Mouse (Mus musculus) megakaryocyte progenitor cell, adult 5-6 weeks (primary cell): ENCODE measurements at regions not wholly inside any gene's neighbourhood (a gene's known extent, or its start where the extent isn't known, plus 50 kb on each side); places are given as distances from the start of the nearest gene placed in this dataset.

Experiments used
- ATAC-seq: replicated peaks from 2 replicates; pipeline ENCODE4 v1.8.0; 2016; ENCODE audit warnings: mild to moderate bottlenecking, moderate TSS enrichment, inconsistent platforms; ENCODE audit not compliant: poor library complexity

DNA sequence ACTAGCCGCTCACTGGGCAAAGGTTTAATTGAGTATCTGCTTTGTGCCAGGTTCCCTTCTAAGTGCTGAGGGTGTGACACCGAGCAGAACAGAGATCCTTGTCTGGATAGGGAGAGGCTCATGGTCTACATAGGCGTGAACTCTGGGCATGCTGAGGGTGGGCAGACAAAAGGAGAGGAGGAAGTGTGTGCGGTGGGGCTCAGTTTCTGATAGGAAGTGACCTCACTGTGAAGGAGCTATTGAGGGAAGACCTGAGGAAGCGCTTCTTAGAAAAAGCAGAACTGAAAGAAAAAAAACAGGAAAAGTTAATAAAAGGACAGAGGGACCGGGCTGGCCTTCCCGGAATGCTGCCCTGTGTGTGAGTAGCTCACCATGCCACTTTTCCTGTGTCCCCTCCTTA lies 162.8 kb downstream of the Hibadh start:
- ATAC-seq = peak; percentile 98

DNA sequence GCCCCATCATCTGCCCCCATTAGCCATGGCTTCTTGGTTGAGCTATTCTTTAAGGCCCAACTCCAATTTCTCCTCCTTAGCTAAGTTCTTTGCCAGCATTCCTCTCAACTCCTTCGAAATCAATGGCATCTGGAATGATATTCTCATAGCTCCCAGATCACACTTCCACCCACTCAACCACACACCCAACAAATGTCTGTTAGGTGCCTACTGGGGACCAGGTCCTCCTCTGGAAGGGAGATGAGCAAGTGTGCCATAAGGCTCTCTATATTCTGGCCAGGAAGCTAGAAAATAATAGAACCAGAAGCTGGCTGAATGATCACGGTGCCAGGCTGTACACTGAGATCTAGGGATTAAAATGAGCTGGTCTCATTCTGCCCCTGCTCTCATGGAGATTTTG lies 161.6 kb downstream of the Hibadh start:
- no peak for ATAC-seq

DNA sequence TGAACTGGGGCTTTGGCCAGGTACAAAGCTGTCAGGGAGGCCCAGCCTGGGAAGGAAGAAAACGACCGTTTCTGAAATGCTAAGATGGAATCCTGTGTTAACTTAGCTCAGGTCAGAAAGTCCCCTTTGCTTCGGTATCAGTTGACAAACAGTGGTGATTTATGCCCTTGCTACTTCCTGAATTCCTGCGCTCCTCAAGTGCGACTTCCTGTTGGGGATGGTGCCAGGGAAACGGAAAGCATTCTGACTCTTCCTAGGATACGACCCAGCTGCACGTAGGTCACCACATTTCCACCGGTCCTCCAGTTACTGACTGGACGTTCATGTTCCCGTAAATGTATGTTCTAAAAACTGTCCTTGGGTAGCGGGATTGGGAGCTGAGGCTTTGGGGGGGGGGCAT lies 161.0 kb downstream of the Hibadh start:
- no peak for ATAC-seq

DNA sequence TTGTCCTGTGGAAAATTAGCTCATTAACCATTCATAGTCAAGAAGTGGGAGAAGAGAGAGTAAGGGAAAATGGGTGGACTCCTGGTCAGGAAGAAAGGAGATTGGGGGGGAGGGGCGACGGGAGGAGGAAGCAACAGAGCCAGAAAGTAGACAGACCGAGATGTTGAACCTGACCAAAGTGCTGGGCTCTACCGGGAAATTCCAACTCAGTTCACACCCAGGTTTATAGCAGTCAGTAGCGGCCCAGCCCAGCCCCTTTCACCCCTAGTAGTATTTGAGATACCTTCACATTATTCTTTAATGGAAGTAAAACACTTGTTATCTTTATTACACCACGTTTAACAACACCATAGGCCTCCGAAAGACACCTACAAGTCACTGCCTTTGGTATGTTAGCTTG lies 158.2 kb downstream of the Hibadh start:
- ATAC-seq = no peak

DNA sequence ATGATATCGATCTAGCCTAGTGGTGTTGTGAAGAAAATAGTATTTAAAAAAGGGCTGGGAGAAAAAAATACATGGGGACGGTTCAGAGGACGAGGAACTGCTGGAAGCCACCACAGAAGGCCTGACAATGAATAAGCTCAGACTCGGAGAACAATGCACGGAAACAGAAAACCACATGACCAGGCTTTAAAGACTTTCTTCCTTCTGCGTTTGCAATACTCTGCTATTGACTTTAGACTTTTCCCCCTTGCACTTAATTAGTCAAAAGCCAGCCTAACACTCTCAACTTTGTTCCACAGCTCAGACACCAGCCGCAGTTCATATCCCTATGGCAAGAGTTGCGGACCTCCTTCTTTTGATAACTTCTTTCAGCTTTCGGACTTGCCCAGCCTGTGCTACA lies 154.0 kb downstream of the Hibadh start:
- peak; percentile 17; the same call in 1 of the 2 replicates for ATAC-seq

DNA sequence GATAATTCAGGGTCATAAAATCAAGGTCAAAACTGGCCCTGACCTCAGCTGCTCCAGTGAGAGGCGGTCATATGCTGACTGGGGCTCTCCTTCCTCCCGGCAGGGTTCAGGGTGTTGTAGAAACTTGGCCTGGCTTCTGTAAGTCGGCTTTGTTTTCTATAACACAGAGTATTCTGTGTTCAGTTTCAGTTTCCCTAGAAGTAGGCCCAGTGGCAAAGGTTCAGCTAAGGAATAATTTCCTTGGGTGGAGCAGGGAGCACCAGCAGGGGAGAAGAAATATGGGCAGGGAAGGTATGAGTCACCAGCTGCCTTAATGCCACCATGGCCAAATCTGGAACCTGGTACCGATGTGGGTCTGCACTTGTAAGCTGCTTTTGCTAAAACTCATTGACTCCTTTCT lies 153.5 kb downstream of the Hibadh start:
- no peak for ATAC-seq

DNA sequence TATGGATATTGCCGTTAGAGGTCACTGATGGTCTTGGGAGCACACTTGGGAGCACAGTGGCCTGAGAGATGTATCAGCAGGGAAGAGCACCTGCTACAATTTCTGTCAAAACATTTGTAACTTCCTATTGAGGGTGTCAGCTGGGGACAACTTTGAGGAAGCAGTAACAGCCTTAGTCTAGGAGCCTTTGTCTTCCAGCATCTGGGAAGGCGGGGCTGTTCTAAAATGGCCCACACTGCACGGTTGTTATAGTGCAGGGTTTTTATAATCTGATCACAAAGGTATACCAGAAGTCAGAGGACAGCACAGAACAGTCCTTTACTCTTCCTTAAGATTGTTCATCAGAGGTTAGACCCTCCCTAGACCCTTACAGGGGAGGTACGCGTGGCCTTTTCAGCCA lies 152.3 kb downstream of the Hibadh start:
- no peak for ATAC-seq

DNA sequence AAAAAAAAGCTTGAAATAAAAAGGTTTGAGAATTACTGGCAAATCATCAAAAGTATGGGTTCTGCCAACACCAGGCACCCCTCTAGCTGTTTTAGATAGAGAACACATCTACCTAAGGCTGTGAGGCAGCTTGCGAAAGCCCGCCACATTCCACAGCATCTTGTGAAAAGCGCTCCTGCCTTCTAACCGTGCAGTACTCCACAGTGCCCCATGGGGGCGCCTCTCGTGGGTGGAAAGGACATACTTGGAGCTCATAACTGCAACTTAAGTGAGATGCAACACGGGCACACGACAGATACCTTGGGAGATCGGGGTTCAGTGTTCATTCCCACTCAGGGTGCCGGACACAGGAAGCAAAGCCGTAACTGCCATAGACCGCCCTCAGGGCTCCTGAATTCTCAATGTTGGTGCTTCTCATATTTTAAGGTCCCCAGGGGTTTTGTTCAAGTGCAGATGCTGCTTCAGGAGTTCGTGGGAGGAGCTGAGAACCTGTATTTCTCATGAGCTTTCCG lies 149.9 kb downstream of the Hibadh start:
- ATAC-seq = no peak

DNA sequence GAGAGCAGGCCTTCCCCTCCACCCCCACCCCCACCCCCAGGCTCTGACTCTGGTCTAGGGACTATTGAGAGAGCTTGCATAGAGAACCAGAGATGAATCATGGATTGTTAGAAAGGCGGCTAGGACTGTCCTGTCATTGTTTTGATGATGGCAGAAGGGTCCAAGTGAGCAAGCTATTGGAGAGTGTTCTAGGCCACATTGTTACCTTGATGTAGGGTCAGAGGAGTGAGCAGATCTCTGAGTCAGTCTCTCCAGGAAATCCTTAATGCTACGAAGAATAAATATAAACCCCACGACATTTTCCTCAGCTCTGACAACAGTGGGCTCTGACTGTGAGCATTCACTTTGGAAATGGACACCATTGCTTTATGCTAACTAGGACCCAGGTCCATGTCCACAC lies 144.9 kb downstream of the Hibadh start:
- ATAC-seq = no peak

DNA sequence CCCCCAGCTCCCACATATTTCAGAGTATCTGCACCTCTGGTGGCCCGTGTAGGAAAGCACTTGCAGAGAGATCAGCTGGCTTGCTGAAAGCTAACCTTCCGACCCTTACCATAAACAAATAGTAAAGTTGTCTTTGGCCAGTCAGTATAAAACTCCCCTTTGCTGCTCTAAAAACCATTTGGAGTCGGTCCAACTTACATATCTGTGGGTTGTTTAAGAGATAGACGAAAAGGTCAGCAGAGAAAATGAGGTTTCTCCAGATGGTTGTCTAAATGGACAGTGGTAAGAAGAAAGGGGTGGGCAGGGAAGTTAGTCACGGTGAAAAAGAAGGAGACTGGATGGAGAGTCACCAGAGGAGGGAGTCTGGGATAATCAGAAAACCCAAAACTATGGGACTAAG lies 144.3 kb downstream of the Hibadh start:
- no peak for ATAC-seq
